Mouse (Mus musculus): ENCODE results near the gene Rhox11. TPM values are rescaled to one million over a fixed set of nuclear protein-coding genes. Genes with fewer than 3 reads are reported as not detected.
"Not testable (repeated sequence)": the region's sequence is repeated elsewhere in the genome, so short reads cannot be mapped to it uniquely, and the experiment has no call there.

Rhox11 gene
- polyA plus RNA-seq (2014; fragmentation: Nextera tagmentation; extraction: Ambion mirVana), result not detected in 2 replicates

DNA sequence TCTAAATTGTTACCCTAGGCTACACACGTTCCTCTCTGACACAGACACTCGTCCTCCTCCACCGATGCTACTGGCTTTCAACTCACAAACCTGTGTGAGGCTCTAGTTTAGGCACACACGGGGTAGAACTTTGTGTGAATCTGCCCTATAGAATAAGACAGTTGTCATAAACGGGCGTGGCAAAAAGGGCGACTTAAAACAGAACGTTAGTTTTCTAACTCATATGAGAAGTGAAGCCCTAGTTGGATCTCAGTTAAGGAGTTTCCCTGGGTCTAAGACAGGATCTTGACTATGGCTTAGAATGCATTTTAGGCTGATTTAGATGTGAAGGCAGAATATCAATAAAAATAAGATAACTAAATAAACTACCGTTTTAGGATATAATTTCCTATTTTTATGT is at the start of gene Rhox11:
TSS of gene Rhox11 (minus strand) at position 101 of the 400 bp plus-strand sequence.
- 89% methylated on average over 9 of the region's 9 CpGs for WGBS
- no peaks in the 10 kb centered on the region for H3K9me3 ChIP-seq (ENCODE audit: control insufficient read depth, low read length)
- no peaks in the 10 kb centered on the region for H3K4me1 ChIP-seq (replicated peaks; ENCODE audit: control insufficient read depth, insufficient read depth, low read length)
- no peaks in the 10 kb centered on the region for H3K36me3 ChIP-seq (replicated peaks; ENCODE audit: control insufficient read depth, insufficient read depth)
- H3K27ac ChIP-seq, result no peak within 1 kb of the TSS
- DNase-seq (ENCODE audit: low spot score), result no peak
- no peak within 1 kb of the TSS for H3K9ac ChIP-seq
- no peak within 1 kb of the TSS for H3K4me2 ChIP-seq (replicated peaks)
- no peaks in the 10 kb centered on the region for H3K27me3 ChIP-seq (ENCODE audit: control insufficient read depth, insufficient read depth, low read length)
- no peak for ATAC-seq (ENCODE audit: low FRiP score)
- H3K4me3 ChIP-seq (replicated peaks; ENCODE audit: low read length), result no peak within 1 kb of the TSS

DNA sequence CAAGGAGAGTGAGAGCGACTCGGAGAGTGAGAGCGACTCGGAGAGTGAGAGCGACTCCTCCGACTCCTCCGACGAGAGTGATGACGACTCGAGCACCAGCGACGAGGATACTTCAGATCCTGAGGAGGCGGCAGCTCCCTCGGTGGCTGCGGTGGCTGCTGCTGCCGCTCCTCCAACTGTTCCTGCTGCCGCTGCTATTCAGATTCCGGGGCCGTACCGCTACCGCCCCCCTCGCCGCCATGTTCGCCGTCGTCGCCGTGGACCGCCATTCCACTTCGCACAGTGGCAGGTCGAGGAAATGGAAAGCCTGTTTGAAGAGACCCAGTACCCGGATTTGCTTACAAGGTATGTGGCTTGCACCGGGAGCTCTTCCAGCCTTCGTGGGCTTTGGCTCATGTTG is 36.5 kb upstream of the Rhox11 start:
- H3K4me1 ChIP-seq (replicated peaks; ENCODE audit: control insufficient read depth, insufficient read depth, low read length), result no peaks in the 10 kb centered on the region
- H3K27me3 ChIP-seq (ENCODE audit: control insufficient read depth, insufficient read depth, low read length), result no peaks in the 10 kb centered on the region
- 89% methylated on average over 34 of the region's 34 CpGs for WGBS
- ATAC-seq (ENCODE audit: low FRiP score), result no peak
- H3K27ac ChIP-seq, result no peak overlapping the region
- no peak overlapping the region for H3K4me2 ChIP-seq (replicated peaks)
- H3K9ac ChIP-seq, result no peak overlapping the region
- H3K9me3 ChIP-seq (ENCODE audit: control insufficient read depth, low read length), result peaks cover 15% of the 10 kb centered on the region
- no peak overlapping the region for H3K4me3 ChIP-seq (replicated peaks; ENCODE audit: low read length)
- H3K36me3 ChIP-seq (replicated peaks; ENCODE audit: control insufficient read depth, insufficient read depth), result no peaks in the 10 kb centered on the region
- DNase-seq (ENCODE audit: low spot score), result no peak

- Histone ChIP-seq H3K27me3 (ENCODE audit: control insufficient read depth, insufficient read depth, low read length) (no peaks in the 10 kb centered on the region), H3K4me1 (replicated peaks; ENCODE audit: control insufficient read depth, insufficient read depth, low read length) (no peaks in the 10 kb centered on the region), H3K9ac (no peak within 1 kb of the TSS), H3K36me3 (replicated peaks; ENCODE audit: control insufficient read depth, insufficient read depth) (no peaks in the 10 kb centered on the region), H3K4me2 (replicated peaks) (no peak within 1 kb of the TSS), H3K9me3 (ENCODE audit: control insufficient read depth, low read length) (peaks cover 15% of the 10 kb centered on the region), H3K27ac (no peak within 1 kb of the TSS), H3K4me3 (replicated peaks; ENCODE audit: low read length) (no peak within 1 kb of the TSS)
- ATAC-seq (ENCODE audit: low FRiP score) (no peak), DNase-seq (ENCODE audit: low spot score) (no peak)
- WGBS, result 95% methylated on average over 20 of the region's 20 CpGs
These were observed 36.0 kb upstream of the Rhox11 start, which contains the start of gene Rhox13 for GRCm38 (mm10) chrX:38120982-38121381. TSS of gene Rhox13 (plus strand) at chrX:38121219.

GRCm38 (mm10) chrX:38110807-38111206 is 25.9 kb upstream of the Rhox11 start, which contains the start of gene Rhox12:
TSS of gene Rhox12 (minus strand) at chrX:38110907.
- DNase-seq (ENCODE audit: low spot score), result no peak
- H3K27me3 ChIP-seq (ENCODE audit: control insufficient read depth, insufficient read depth, low read length), result no peaks in the 10 kb centered on the region
- H3K9me3 ChIP-seq (ENCODE audit: control insufficient read depth, low read length), result no peaks in the 10 kb centered on the region
- no peak for ATAC-seq (ENCODE audit: low FRiP score)
- 76% methylated on average over 4 of the region's 4 CpGs for WGBS
- H3K4me1 ChIP-seq (replicated peaks; ENCODE audit: control insufficient read depth, insufficient read depth, low read length), result no peaks in the 10 kb centered on the region
- no peaks in the 10 kb centered on the region for H3K36me3 ChIP-seq (replicated peaks; ENCODE audit: control insufficient read depth, insufficient read depth)
- H3K4me3 ChIP-seq (replicated peaks; ENCODE audit: low read length), result no peak within 1 kb of the TSS
- no peak within 1 kb of the TSS for H3K4me2 ChIP-seq (replicated peaks)
- no peak within 1 kb of the TSS for H3K27ac ChIP-seq
- no peak within 1 kb of the TSS for H3K9ac ChIP-seq

DNA sequence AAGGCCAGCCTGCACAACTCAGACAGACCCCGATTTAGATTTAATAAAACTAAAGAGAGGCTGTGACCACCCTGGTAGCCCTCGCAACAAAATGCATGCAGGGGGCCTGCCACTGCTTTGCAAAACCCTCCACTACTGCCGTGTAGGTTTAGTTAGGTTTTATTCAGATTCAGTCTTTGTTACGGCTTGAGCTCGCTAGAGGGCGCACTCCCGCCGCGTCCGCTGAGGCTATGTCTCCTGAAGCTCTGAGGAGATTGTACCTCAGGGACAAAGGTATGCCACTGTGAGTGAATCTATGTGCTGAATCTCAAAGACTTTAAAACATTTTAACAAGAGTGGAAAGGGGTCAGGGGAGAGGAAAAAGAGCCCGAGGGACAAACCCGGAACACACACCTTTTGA is 715 bp downstream of the Rhox11 start:
- DNase-seq (ENCODE audit: low spot score), result peak; percentile 65
- WGBS, result 16% methylated on average over 12 of the region's 12 CpGs
- Histone ChIP-seq H3K9ac (no peak overlapping the region), H3K27me3 (ENCODE audit: control insufficient read depth, insufficient read depth, low read length) (no peaks in the 10 kb centered on the region), H3K4me1 (replicated peaks; ENCODE audit: control insufficient read depth, insufficient read depth, low read length) (no peaks in the 10 kb centered on the region), H3K36me3 (replicated peaks; ENCODE audit: control insufficient read depth, insufficient read depth) (no peaks in the 10 kb centered on the region), H3K27ac (no peak overlapping the region), H3K4me2 (replicated peaks) (no peak overlapping the region), H3K4me3 (replicated peaks; ENCODE audit: low read length) (no peak overlapping the region), H3K9me3 (ENCODE audit: control insufficient read depth, low read length) (no peaks in the 10 kb centered on the region)
- no peak for ATAC-seq (ENCODE audit: low FRiP score)

- Histone ChIP-seq H3K4me1 (replicated peaks; ENCODE audit: control insufficient read depth, insufficient read depth, low read length) (no peaks in the 10 kb centered on the region), H3K9ac (no peak within 1 kb of the TSS), H3K27me3 (ENCODE audit: control insufficient read depth, insufficient read depth, low read length) (no peaks in the 10 kb centered on the region), H3K36me3 (replicated peaks; ENCODE audit: control insufficient read depth, insufficient read depth) (no peaks in the 10 kb centered on the region), H3K4me2 (replicated peaks) (no peak within 1 kb of the TSS), H3K27ac (no peak within 1 kb of the TSS), H3K4me3 (replicated peaks; ENCODE audit: low read length) (no peak within 1 kb of the TSS), H3K9me3 (ENCODE audit: control insufficient read depth, low read length) (0 out of 2 replicates have a peak, but pooled peaks cover 3% of the 10 kb centered on the region)
- 94% methylated on average over 11 of the region's 11 CpGs for WGBS
- DNase-seq (ENCODE audit: low spot score), result no peak
- ATAC-seq (ENCODE audit: low FRiP score), result no peak
These were observed 18.8 kb downstream of the Rhox11 start, which contains the start of gene Rhox10 for GRCm38 (mm10) chrX:38066175-38066574. TSS of gene Rhox10 (plus strand) at chrX:38066475.

- Histone ChIP-seq H3K27ac (no peak overlapping the region), H3K4me2 (replicated peaks) (no peak overlapping the region), H3K4me1 (replicated peaks; ENCODE audit: control insufficient read depth, insufficient read depth, low read length) (no peaks in the 10 kb centered on the region), H3K36me3 (replicated peaks; ENCODE audit: control insufficient read depth, insufficient read depth) (no peaks in the 10 kb centered on the region), H3K27me3 (ENCODE audit: control insufficient read depth, insufficient read depth, low read length) (no peaks in the 10 kb centered on the region), H3K9ac (no peak overlapping the region), H3K9me3 (ENCODE audit: control insufficient read depth, low read length) (0 out of 2 replicates have a peak, but pooled peaks cover 3% of the 10 kb centered on the region), H3K4me3 (replicated peaks; ENCODE audit: low read length) (no peak overlapping the region)
- ATAC-seq (ENCODE audit: low FRiP score) (no peak), DNase-seq (ENCODE audit: low spot score) (peak; percentile 38)
- 0% methylated on average over 1 of the region's 1 CpGs for WGBS
These were observed 23.4 kb downstream of the Rhox11 start for GRCm38 (mm10) chrX:38061544-38061943.

- ATAC-seq (ENCODE audit: low FRiP score); H3K9me3 ChIP-seq (ENCODE audit: control insufficient read depth, low read length); H3K4me1 ChIP-seq (replicated peaks; ENCODE audit: control insufficient read depth, insufficient read depth, low read length): not testable (repeated sequence)
These were observed 41.9 kb downstream of the Rhox11 start, which contains the start of gene Btg1-ps2 for GRCm38 (mm10) chrX:38043014-38043413. TSS of gene Btg1-ps2 (minus strand) at chrX:38043114.

DNA sequence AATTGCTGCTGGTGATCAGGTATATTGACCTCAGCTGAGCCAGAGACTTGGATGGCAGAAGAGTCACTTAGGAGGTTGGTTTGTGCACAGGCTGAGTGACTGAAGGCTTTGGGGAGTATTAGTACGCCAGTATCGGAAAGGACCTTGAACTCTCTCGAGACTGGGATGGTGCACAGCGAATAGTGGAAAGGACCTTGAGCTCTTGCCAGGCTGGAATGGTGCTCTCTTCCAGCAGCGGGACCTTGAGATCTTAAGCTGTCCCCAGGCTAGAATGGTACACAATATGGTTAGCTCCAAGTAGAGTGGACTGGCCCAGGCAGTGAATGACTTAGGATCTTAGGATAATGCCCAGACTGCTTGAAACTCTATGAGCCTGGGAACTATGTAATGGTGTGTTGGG is 45.3 kb downstream of the Rhox11 start:
- no peak overlapping the region for H3K27ac ChIP-seq
- DNase-seq (ENCODE audit: low spot score), result no peak
- H3K4me1 ChIP-seq (replicated peaks; ENCODE audit: control insufficient read depth, insufficient read depth, low read length), result no peaks in the 10 kb centered on the region
- no peak overlapping the region for H3K4me2 ChIP-seq (replicated peaks)
- WGBS, result 97% methylated on average over 5 of the region's 5 CpGs
- no peaks in the 10 kb centered on the region for H3K9me3 ChIP-seq (ENCODE audit: control insufficient read depth, low read length)
- no peaks in the 10 kb centered on the region for H3K27me3 ChIP-seq (ENCODE audit: control insufficient read depth, insufficient read depth, low read length)
- no peaks in the 10 kb centered on the region for H3K36me3 ChIP-seq (replicated peaks; ENCODE audit: control insufficient read depth, insufficient read depth)
- ATAC-seq (ENCODE audit: low FRiP score), result no peak
- no peak overlapping the region for H3K4me3 ChIP-seq (replicated peaks; ENCODE audit: low read length)
- no peak overlapping the region for H3K9ac ChIP-seq

More at GRCm38 (mm10) chrX:38043014-38043413, 41.9 kb downstream of the Rhox11 start, which contains the start of gene Btg1-ps2:
- H3K27ac ChIP-seq; H3K4me3 ChIP-seq (replicated peaks; ENCODE audit: low read length); H3K36me3 ChIP-seq (replicated peaks; ENCODE audit: control insufficient read depth, insufficient read depth); H3K4me2 ChIP-seq (replicated peaks); DNase-seq (ENCODE audit: low spot score); H3K27me3 ChIP-seq (ENCODE audit: control insufficient read depth, insufficient read depth, low read length); H3K9ac ChIP-seq: not testable (repeated sequence)

DNA sequence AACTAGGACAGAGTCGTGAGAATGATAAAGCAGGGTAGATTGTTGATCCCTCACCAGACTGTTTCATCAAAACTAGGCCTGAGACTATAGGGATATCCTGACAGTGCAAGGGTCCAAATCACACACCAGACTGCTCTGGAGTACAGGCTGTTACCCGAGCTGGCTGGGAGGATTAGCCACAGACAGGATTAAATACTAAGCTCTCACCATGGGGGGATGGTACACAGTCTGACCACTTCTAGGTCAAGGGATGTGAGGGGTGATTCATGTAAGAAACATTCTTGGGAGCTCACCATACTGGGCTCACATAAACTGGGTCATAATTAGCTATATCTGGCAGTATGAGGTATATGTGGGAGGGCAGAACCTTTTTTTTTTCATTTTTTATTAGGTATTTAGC is 51.1 kb downstream of the Rhox11 start:
- no peak for DNase-seq (ENCODE audit: low spot score)
- 62% methylated on average over 2 of the region's 2 CpGs for WGBS
- no peak overlapping the region for H3K9ac ChIP-seq
- H3K4me3 ChIP-seq (replicated peaks; ENCODE audit: low read length), result no peak overlapping the region
- H3K27ac ChIP-seq, result no peak overlapping the region
- H3K4me1 ChIP-seq (replicated peaks; ENCODE audit: control insufficient read depth, insufficient read depth, low read length), result no peaks in the 10 kb centered on the region
- H3K36me3 ChIP-seq (replicated peaks; ENCODE audit: control insufficient read depth, insufficient read depth), result no peaks in the 10 kb centered on the region
- no peaks in the 10 kb centered on the region for H3K27me3 ChIP-seq (ENCODE audit: control insufficient read depth, insufficient read depth, low read length)
- H3K9me3 ChIP-seq (ENCODE audit: control insufficient read depth, low read length), result no peaks in the 10 kb centered on the region
- no peak overlapping the region for H3K4me2 ChIP-seq (replicated peaks)
- ATAC-seq (ENCODE audit: low FRiP score), result no peak

Measured in hindbrain, embryonic 14.5 days (tissue).